Mouse (Mus musculus) small intestine, adult 2 months (tissue): Measurements from ENCODE around the gene Pcp4.

Experiments
- CTCF ChIP-seq: fragments of 200-500 bp; IDR thresholded peaks from 2 replicates; pipeline ENCODE4 v1.5.1; 2012; ENCODE audit warnings: low read depth, mild to moderate bottlenecking, control low read depth, inconsistent platforms, low read length, moderate library complexity, mixed read lengths; ENCODE audit not compliant: insufficient replicate concordance, insufficient read length; ENCODE audit errors: extremely low read depth
- POLR2A ChIP-seq: fragments of 200-500 bp; IDR thresholded peaks from 2 replicates; pipeline ENCODE4 v1.6.1; 2012; ENCODE audit warnings: low read depth, mild to moderate bottlenecking, control low read depth, inconsistent platforms, low read length, moderate library complexity

DNA sequence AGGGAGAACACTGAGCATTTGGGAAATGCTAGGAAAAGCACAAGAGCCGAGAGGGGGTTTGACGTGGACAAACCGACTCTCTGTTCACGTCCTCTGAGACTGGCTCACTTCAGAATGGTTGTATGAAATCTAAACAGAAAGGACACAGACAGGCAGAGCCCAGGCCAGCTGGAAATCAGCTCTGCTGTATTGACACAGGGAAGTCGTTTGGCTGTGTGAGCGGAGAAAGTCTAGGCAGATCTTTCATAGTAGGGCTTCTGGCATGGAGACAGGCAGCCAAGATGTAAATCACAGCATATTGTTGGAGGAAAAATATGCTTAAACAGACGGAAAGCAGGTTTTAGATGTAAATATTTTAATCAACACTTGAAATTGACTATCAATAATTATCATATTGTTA lies 5.4 kb downstream of the Pcp4 start:
- TF ChIP-seq POLR2A (no peak), CTCF (no peak)
